Mouse (Mus musculus) hindbrain, postnatal 0 days (tissue): ENCODE measurements around the gene Ccdc88c. TPM values are rescaled to one million over a fixed set of nuclear protein-coding genes. Genes with fewer than 3 reads are reported as not detected.

ENCODE experiments used
- ATAC-seq: fragments of 200-750 bp; cut with Nextera tagmentation; 2 replicates; pipeline ENCODE4 v1.8.0; 2017; ENCODE audit warnings: mild to moderate bottlenecking, moderate TSS enrichment, moderate library complexity
- DNase-seq: peaks from one replicate; pipeline ENCODE4 v3.0.0-alpha.2; 2015; ENCODE audit warnings: low spot score
- H3K27ac ChIP-seq: fragments of 300-500 bp; sonication (generic); 2 replicates; pipeline ENCODE4 v1.5.1; 2014; ENCODE audit warnings: mild to moderate bottlenecking
- H3K27me3 ChIP-seq: fragments of 300-500 bp; sonication (generic); 2 replicates; pipeline ENCODE4 v1.6.1; 2014; ENCODE audit warnings: low read length, mixed read lengths; ENCODE audit not compliant: insufficient read depth
- H3K36me3 ChIP-seq: fragments of 300-500 bp; sonication (generic); 2 replicates; pipeline ENCODE4 v1.6.1; 2014; ENCODE audit warnings: low read length, mixed read lengths; ENCODE audit not compliant: insufficient read depth
- H3K4me1 ChIP-seq: fragments of 300-500 bp; sonication (generic); 2 replicates; pipeline ENCODE4 v1.6.1; 2014; ENCODE audit warnings: antibody characterized with exemption, low read length, mixed read lengths; ENCODE audit not compliant: insufficient read depth
- H3K4me2 ChIP-seq: fragments of 300-500 bp; sonication (generic); 2 replicates; pipeline ENCODE4 v1.6.1; 2014; ENCODE audit warnings: low read depth, mild to moderate bottlenecking, low read length, moderate library complexity, mixed read lengths
- H3K4me3 ChIP-seq: fragments of 300-500 bp; sonication (generic); 2 replicates; pipeline ENCODE4 v1.5.1; 2014; ENCODE audit warnings: low read length
- H3K9ac ChIP-seq: fragments of 300-500 bp; sonication (generic); replicated peaks from 2 replicates; pipeline ENCODE4 v1.6.1; 2014; ENCODE audit warnings: mild to moderate bottlenecking, low read length, moderate library complexity, mixed read lengths
- H3K9me3 ChIP-seq: fragments of 300-500 bp; sonication (generic); 2 replicates; pipeline ENCODE4 v1.6.1; 2016; ENCODE audit warnings: low read length, mixed read lengths
- CTCF ChIP-seq: IDR thresholded peaks from 2 replicates; pipeline ENCODE4 v1.5.1; 2016; ENCODE audit warnings: antibody characterized with exemption, control low read depth, low read depth
- WGBS: fragments of 180-500 bp; shearing (Covaris S2); extraction: QIAGEN DNeasy Blood & Tissue Kit; methylation state at CpG from one replicate; pipeline ENCODE4 v1.1.7; 2014; 5-methylcytosine and 5-hydroxymethylcytosine counted together
- microRNA counts: library from miRNA; unstranded; fragments of <30 nt; microRNA quantifications from one replicate; lab custom pipeline; 2015
- microRNA-seq, 2 experiments: library from miRNA; unstranded; fragments of <30 nt; microRNA quantifications; one replicate each; pipeline ENCODE4; 2016
- polyA plus RNA-seq: library from polyadenylated mRNA; unstranded; fragments of >200 nt; fragmentation: Nextera tagmentation; extraction: Ambion mirVana; gene quantifications from 2 replicates; pipeline ENCODE4 v1.2.1, GENCODE M21; 2015
- total RNA-seq: library from RNA; depleted of rRNA; stranded (reverse); fragments of >200 nt; gene quantifications from 2 replicates; pipeline ENCODE4 v1.2.3, GENCODE M21; 2014; rRNA removed

Gene Ccdc88c
- total and polyA plus RNA-seq, 2 experiments from 2014 or later, result 11.2 to 17.7 TPM

- 48% methylated on average over 11 of the region's 11 CpGs for WGBS
- Histone ChIP-seq H3K4me2 (no peak overlapping the region), H3K9ac (no peak overlapping the region), H3K4me3 (no peak overlapping the region), H3K4me1 (0 out of 2 replicates have a peak, but pooled peaks cover 3% of the 10 kb centered on the region), H3K9me3 (no peaks in the 10 kb centered on the region), H3K27me3 (no peaks in the 10 kb centered on the region), H3K36me3 (no peaks in the 10 kb centered on the region), H3K27ac (no peak overlapping the region)
- no peak for TF ChIP-seq CTCF
- DNase-seq, result peak; percentile 38
- ATAC-seq, result peak; percentile 43
Measured at GRCm38 (mm10) chr12:100865509-100866078, 163.3 kb downstream of the Ccdc88c start.

GRCm38 (mm10) chr12:100865072-100865471 lies 163.8 kb downstream of the Ccdc88c start:
- DNase-seq (no peak), ATAC-seq (peak; percentile 15; the same call in 1 of the 2 replicates)
- Histone ChIP-seq H3K4me2 (no peak overlapping the region), H3K9me3 (no peaks in the 10 kb centered on the region), H3K27me3 (no peaks in the 10 kb centered on the region), H3K9ac (no peak overlapping the region), H3K4me3 (no peak overlapping the region), H3K36me3 (no peaks in the 10 kb centered on the region), H3K27ac (no peak overlapping the region), H3K4me1 (0 out of 2 replicates have a peak, but pooled peaks cover 3% of the 10 kb centered on the region)
- no peak for TF ChIP-seq CTCF

GRCm38 (mm10) chr12:100862856-100863446 lies 165.9 kb downstream of the Ccdc88c start:
- 82% methylated on average over 3 of the region's 3 CpGs for WGBS
- Histone ChIP-seq H3K9me3 (no peaks in the 10 kb centered on the region), H3K4me2 (no peak overlapping the region), H3K9ac (no peak overlapping the region), H3K4me3 (no peak overlapping the region), H3K27me3 (no peaks in the 10 kb centered on the region), H3K36me3 (no peaks in the 10 kb centered on the region), H3K4me1 (0 out of 2 replicates have a peak, but pooled peaks cover 3% of the 10 kb centered on the region), H3K27ac (no peak overlapping the region)
- ATAC-seq (no peak), DNase-seq (no peak)
- no peak for TF ChIP-seq CTCF

GRCm38 (mm10) chr12:100862272-100862671 lies 166.6 kb downstream of the Ccdc88c start:
- no peak overlapping the region for H3K27ac ChIP-seq
- 92% methylated on average over 3 of the region's 3 CpGs for WGBS
- TF ChIP-seq CTCF, result no peak
- 0 out of 2 replicates have a peak, but pooled peaks cover 3% of the 10 kb centered on the region for H3K4me1 ChIP-seq
- no peaks in the 10 kb centered on the region for H3K36me3 ChIP-seq
- H3K9ac ChIP-seq, result no peak overlapping the region
- no peaks in the 10 kb centered on the region for H3K9me3 ChIP-seq
- H3K4me2 ChIP-seq, result no peak overlapping the region
- H3K4me3 ChIP-seq, result no peak overlapping the region
- no peaks in the 10 kb centered on the region for H3K27me3 ChIP-seq
- ATAC-seq (no peak), DNase-seq (no peak)

MicroRNAs encoded within 50 kb of the gene (microRNA counts, 519-probe panel; counts per million panel counts)
- not detected for microRNA mmu-miR-1190 (lab: Ali Mortazavi, UCI)

Small RNA genes lying within 50 kb of the gene (microRNA-seq; reads per million reads assigned to microRNA genes)
- gene Mir1190, result 0 reads per million in 2 experiments

Other genes with a start within 250 kb of the Ccdc88c start
- gene Dglucy, start 250.0 kb downstream of the Ccdc88c start, total RNA-seq, result 3.8 and 4.8 TPM in 2 replicates
- gene Dglucy, start 250.0 kb downstream of the Ccdc88c start, polyA plus RNA-seq, result 3.3 and 3.4 TPM in 2 replicates
- 29.5 and 33.1 TPM in 2 replicates for gene Gpr68, start 120.9 kb downstream of the Ccdc88c start, total RNA-seq
- gene Gpr68, start 120.9 kb downstream of the Ccdc88c start, polyA plus RNA-seq, result 6.0 and 8.1 TPM in 2 replicates
- 28.9 and 30.4 TPM in 2 replicates for gene Ppp4r3a, start 54.6 kb upstream of the Ccdc88c start, total RNA-seq
- gene Ppp4r3a, start 54.6 kb upstream of the Ccdc88c start, polyA plus RNA-seq, result 15.8 and 16.3 TPM in 2 replicates